Mouse (Mus musculus) kidney, adult 2 months (tissue): Measurements from ENCODE around the gene Pax6.

Experiments used
- CTCF ChIP-seq: fragments of 200-500 bp; conservative IDR thresholded peaks from 2 replicates; pipeline ENCODE4 v1.5.1; 2011; ENCODE audit warnings: low read depth, mild to moderate bottlenecking, control low read depth, low read length, moderate library complexity, mixed read lengths; ENCODE audit not compliant: insufficient read depth, insufficient read length
- POLR2A ChIP-seq: fragments of 200-500 bp; IDR thresholded peaks from one replicate; pipeline ENCODE4 v1.6.1; 2011; ENCODE audit warnings: low read depth, low read length, control low read depth

DNA sequence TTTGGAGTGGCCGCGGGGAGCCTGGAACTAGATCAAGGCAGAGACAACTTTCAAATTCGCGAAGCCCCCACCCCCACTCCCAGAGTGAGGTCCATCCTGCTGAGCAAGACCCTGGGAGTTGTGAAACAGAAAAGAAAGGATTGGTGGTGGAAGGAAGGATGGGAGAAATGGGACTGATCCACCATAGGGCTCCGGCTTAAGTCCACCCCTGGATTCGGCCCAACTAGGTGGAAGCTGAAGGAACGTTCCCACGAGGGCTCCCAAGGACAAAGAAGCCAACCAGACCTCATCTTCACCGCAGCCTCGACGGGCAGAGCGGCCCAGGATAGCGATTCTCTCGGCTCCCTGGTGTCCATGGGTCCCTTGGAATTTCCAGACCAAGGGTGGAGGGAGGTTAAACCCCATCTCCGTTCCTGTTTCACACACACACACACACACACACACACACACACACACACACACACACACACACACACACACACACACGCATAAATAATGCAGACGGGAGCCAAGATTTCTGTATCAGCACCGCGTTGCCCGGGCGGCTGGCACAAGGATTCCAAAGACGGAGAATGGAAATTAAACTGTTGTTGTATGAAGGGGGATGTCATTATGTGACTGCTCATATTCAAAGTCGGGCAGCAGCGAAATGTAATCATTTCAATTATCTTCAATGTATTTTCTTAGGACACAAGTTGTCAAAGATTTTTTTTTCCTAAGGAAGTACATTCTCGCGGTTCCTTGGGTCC is 7.7 kb upstream of the Pax6 start:
- TF ChIP-seq CTCF = no peak
- TF ChIP-seq POLR2A = no peak
